Mouse (Mus musculus) spleen, postnatal 14 days (tissue): ENCODE data around the gene Hltf.
"Not testable (repeated sequence)": the region's sequence is repeated elsewhere in the genome, so short reads cannot be mapped to it uniquely, and the experiment has no call there.

Experiments used
- DNase-seq, 2 experiments: peaks; one replicate each; pipeline ENCODE4 v3.0.0; 2021 to 2022; ENCODE audit warnings: low spot score in 2 of 2

The Hltf gene

DNA sequence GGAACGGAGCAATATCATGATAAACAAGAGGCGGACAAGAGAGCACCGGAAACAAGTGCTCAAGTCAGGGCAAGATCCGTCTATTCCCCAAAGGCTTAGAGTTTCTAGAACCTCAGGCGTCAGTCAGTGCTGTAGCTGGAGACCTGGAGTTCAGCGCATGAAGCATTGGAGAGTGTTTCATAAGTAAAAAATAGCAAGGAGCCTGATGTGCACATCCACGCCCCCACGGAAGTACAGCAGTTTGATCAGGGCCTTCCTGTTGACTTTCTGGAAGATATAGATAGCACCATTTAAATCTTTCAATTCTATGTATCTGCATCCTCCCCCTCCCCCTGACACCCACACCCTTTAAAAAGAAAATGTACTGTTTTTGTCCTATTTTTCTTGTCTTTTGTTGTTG is 46.7 kb downstream of the Hltf start:
- no peak for DNase-seq

DNA sequence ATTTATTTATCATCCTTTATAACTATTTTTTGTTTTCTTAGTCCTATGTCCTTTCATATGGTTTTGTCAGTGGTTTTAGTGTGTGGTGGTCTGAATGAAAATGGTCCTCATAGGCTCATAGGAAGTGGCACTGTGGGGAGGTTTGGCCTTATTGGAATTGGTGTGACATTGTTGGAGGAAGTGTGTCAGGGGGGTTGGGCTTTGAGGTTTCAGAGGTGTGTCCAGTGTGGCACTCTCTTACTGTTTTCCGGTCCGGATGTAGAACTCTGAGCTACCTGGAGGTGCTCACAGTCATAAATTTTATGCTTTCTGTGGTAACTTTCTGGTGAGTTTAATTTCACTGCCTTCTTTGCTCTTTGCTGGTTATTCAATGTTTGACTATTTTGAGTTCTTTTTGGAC is 47.2 kb downstream of the Hltf start:
- no peak for DNase-seq

GRCm38 (mm10) chr3:20108881-20109280 is 51.3 kb downstream of the Hltf start:
- DNase-seq, result no peak

DNA sequence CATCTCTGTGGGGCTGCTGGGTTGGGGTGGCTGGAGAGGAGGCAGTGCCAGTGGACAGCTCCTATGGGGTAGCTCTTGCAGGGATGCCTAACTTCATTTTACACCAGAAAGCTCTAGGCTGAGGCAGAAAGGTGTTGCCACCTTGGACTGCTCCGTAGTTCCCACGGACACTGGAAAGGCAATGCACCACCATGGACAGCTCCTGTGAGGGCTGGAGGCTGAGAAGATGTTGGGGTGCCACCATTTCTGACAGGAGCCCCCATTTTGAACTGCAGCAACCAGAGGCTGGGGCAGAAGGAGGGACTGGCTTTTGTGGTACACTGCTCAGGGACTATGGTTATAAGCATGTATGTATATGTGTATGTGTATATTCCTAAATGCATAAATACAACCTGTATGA is 54.3 kb downstream of the Hltf start:
- DNase-seq, result no peak

- DNase-seq, result no peak
Measured at GRCm38 (mm10) chr3:20119044-20119591, 61.5 kb downstream of the Hltf start.

DNA sequence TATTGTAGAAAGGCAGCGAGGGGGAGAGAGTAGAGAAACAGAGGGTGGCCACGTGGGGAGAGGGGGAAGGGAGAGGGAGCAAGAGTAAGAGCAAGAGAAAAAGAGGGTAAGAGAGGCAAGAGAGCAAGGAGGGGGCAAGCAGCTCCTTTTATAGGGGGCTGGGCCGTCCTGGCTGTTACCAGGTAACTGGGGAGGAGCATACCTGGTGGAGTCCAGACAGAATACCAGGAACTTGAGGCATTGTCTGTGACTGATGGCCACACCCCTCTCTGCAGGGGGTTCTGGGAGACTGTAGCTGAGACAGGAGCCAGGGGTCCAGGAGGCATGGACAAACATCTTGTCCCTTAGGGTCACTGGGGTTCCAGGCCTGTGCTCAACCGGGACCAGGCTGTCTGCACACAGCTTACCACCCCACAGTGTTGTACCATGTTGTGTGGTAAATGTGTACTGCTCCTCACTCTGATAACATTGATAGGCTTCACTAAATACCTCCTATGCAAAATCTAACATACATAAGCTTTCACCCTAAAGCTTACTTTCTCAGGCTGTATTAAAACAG is 62.2 kb downstream of the Hltf start:
- DNase-seq, result no peak

DNA sequence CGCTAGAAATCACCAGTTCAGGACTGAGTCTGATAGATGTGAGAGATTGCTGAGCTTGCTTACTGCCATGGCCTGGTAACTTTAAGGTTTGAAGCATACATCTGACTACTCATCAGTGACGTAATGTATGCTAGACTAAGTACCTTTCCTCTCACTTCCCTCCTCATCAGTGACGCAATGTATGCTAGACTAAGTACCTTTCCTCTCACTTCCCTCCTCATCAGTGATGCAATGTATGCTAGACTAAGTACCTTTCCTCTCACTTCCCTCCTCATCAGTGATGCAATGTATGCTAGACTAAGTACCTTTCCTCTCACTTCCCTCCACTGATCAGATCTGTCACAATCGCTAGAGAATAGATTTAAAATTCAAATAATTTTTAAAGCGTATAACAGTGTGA is 64.0 kb downstream of the Hltf start:
- DNase-seq, result not testable (repeated sequence)

- DNase-seq, result no peak
Measured at GRCm38 (mm10) chr3:20125604-20126003, 68.0 kb downstream of the Hltf start.

GRCm38 (mm10) chr3:20127047-20127595 is 69.5 kb downstream of the Hltf start:
- no peak for DNase-seq

DNA sequence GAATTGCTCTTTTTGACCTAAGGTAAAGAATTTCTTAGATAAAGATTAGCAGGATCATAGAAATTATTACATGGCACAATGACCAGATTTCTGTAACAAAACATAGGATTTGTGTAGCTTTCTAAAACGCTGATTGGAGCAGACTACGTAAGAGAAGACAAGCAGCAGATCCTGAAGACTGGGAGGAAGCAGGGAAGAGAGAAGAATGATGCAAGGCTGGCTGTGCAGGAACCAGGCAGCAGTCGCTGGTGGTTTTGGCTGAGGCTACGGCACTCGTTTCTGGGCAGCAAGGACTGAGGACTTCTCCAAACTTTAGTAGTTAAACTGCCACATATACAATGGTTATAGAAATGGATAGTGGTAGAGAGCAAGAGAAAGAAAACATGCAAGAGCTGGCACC is 71.9 kb downstream of the Hltf start:
- no peak for DNase-seq

GRCm38 (mm10) chr3:20130456-20131349 is 73.1 kb downstream of the Hltf start:
- no peak for DNase-seq

- no peak for DNase-seq
Measured at GRCm38 (mm10) chr3:20131350-20131720, 73.7 kb downstream of the Hltf start.

DNA sequence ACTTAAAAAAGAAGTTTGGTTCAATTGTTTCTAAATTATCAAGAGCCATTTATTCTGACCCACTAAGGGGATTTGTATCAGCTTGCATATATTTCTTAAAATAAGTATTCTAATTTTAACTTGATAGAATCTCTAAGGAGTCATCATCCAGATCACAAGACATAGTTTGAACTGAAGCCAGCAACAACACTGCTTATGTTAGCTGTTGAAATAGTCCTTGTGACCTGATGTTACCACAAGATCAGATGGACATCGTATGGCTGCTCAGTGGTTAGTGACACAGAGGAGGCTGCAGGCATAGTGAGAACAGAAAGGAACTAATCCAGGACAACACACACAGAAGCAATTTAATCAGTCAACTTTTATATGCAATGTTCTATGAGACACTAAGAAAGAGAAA is 75.1 kb downstream of the Hltf start:
- no peak for DNase-seq

DNA sequence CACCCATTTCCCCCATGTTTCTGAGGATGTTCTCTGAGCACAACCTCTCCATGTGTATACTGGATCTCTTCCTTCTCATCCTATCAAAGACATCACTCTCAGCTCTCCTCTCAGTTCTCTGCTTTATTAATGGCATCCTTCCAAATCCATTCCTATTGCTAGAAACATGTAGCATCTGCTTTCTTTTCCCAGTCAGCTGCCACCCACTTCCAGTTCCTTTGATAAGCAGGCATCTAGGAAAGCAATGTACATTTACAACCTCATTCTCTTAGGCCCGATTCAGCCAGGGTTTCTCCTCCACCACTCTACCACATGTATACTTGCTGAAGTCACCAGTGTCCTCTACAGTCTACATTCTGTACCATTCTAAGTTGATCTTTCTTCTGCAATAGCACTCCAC is 76.1 kb downstream of the Hltf start:
- no peak for DNase-seq

DNA sequence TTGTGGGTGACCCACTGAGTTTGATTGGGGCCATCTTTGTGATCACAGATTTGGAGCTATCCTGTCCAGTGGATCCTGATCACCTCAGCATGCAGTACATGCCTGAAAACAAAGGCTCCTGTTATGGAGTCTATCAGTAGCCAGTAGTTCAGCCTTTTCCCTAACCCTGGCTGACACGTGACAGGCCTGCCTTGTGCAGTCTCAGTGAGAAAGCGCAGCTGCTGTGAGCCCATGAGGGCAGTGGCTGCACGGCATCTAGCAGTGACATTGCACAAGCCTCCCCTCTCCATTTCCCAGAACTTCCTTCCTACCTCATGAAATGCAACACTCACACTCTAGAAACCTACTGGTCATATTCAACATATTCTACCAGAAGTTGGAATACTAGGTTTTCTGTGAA is 76.9 kb downstream of the Hltf start:
- DNase-seq, result no peak

GRCm38 (mm10) chr3:20136868-20137581 is 79.4 kb downstream of the Hltf start:
- no peak for DNase-seq

- no peak for DNase-seq
Measured at GRCm38 (mm10) chr3:20141240-20141639, 83.6 kb downstream of the Hltf start.

GRCm38 (mm10) chr3:20141679-20142078 is 84.1 kb downstream of the Hltf start:
- no peak for DNase-seq

DNA sequence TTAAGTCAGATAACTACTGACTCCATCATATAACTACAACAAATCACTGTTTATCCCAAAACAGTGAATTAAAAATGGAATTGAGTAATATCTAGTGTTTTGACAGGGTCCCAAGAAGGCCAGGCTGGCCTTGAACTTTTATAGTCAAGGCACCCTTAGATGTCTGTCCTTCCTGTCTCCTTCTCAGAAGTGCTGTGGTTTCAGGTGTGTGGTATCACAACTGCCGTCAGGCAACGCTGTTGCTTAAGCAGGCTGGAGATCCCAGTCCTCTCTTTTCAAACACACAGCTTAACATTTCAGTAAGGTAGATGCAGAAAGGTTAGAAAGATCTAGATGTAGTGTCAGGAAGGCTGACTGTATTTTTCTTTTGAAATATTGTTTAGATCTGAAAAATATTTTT is 84.5 kb downstream of the Hltf start:
- DNase-seq, result no peak

DNA sequence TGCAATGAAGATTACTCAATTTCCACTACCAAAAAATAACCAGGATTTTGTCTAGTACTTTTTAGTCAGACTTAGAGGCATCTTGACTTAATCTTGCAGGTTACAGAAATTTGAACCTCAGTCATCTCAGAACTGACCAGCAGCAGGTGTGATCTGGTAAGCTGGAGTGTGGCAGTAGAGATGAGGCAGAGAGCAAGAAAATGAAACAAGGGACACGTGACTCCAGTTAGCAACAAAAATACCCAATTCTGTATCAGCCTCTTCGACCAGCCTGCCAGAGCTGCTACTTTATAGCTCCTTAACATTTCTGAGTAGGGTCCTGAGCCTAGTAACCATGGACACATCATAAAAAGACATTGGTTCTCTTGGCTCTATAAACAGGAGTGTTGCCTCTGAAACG is 85.0 kb downstream of the Hltf start:
- DNase-seq, result no peak

DNA sequence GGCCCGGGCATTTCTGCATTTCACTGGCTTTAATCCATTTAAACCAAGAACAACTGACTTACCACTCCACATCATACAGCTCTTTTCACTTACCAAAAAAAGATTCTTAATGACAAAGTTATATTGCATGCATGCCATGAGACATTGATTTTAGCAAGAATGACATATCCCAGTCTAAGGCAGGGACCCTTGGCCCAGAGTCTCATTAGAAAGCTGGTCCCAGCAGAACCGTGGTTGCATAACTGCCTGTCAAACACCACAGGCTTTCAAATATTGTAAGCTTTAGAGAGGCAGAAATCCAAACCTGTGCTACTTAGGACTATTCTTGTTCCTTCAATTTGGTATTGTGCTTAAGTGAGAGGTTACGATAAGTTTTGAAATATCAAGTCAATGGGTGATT is 86.1 kb downstream of the Hltf start:
- no peak for DNase-seq

DNA sequence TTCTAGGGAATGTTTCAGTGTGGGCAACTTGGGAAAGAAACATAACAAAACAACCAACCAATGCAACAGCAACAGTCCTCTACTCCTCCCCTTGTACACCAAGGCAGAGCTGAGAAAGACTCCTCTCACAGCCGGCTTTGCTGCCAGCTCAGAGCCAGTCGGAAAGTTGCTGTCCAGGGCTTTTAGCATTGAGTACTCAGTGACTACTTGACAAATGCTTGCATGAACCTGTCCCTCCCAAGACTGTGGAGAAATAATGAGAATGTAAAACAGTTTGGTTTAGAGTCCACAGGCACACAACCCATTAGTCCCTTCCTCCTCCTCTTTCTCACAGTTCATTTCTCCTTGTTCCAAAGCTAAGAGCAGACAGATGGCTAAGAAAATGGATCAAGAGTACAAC is 86.8 kb downstream of the Hltf start:
- DNase-seq, result no peak
